Mouse (Mus musculus) liver, adult 10 weeks (tissue): ENCODE data around the gene Mgarp. TPM values are rescaled to one million over a fixed set of nuclear protein-coding genes. Genes with fewer than 3 reads are reported as not detected.

Experiments used
- polyA plus RNA-seq: library from polyadenylated mRNA; stranded (reverse); fragments of 350-450 nt; fragmentation: Illumina TruSeq; extraction: RNeasy Lipid Tissue Mini Kit (QIAGEN cat#74804); gene quantifications from one replicate; pipeline ENCODE4 v1.2.3, GENCODE M21; 2014; ENCODE audit warnings: low read depth, low replicate concordance

Mgarp gene
- polyA plus RNA-seq = not detected

DNA sequence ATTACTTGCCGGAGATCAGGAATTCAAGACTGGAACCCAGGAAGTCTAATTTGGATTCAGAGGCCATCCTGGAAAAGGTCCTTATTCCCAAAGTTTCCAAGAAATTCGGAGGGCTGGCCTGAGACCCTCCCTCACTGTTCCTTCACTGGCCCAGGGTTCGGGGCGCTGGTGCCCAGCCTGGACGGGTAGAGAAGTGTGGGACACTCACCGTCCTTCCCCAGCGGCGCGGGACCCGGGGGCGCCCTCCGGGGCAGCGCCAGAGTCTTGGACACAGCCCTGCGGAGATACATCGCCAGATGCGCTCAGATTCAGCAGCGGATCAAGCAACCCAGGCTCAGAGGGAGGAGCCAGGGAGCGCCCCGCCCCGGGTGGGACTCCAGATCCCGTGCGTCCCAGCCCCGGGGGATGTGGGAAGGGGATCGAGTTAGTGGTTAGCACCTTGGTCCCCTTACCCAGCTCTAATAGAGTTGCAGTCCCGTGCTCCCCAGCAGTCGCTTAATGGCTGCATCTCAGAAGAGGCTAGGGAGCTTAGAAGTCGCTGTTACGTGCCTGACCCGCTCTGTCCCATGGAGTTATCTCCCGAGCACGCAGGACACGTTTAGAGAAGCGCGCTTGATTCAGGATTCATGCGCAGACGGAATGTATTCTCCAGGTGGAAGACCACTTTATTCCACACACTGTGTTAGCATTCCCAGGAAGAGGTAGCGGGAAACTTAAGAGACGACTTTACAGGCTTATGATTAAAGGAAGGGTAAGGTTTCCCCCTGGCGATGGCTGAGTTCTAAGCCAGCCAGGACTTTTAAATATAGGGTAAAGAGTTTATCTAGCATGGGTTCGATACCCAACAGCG lies at the start of gene Mgarp:
Gene Mgarp (minus strand): TSS at position 520 of the 850 bp plus-strand sequence.

DNA sequence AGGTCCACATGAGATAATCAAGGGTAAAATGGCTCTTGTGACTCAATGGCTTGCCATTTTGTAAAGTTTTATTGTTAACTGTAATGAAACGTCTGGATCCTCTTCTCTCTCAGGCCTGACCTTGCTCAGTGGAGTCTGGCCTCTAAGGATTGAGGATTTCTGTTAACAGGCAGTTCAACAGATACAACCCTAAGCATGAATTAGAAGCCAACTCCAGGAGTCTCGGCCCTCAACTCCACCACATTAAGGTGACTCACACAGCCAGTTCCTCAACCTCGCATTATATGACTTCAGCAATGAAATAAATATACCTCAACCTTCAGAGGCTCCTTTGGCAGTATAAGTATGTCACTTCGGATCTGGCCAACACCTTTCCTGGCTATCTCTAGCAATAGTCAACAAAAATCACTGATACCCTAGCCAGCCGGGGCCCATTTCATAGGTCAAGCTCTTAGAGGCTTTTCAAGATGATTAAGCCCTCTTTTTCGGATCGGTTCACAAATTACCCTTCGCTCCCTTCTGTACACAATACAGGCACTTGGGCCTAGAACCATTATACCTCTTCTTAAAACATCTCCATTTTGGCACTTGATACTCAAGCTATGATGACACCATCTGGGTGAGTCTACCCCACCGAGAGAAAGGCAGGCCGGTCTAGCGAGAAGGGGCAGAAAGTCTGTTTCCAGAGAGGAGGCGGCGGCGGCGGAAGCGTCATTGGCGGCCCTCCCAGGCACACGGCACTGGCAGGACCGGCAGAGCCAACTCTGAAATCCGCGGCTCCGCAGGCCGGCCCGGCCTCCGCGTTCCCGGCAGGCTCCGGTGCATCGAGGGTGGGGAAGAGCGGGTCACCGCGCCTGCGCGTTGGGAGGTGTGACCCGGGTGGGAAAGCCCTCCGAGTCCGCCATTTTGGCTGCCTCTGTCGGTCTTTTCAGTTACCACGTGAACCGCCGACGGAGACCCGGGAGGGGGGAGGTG lies 18.8 kb upstream of the Mgarp start, which contains the start of gene Naa15:
Gene Naa15 (plus strand): TSS at position 51 of the 975 bp plus-strand sequence.

DNA sequence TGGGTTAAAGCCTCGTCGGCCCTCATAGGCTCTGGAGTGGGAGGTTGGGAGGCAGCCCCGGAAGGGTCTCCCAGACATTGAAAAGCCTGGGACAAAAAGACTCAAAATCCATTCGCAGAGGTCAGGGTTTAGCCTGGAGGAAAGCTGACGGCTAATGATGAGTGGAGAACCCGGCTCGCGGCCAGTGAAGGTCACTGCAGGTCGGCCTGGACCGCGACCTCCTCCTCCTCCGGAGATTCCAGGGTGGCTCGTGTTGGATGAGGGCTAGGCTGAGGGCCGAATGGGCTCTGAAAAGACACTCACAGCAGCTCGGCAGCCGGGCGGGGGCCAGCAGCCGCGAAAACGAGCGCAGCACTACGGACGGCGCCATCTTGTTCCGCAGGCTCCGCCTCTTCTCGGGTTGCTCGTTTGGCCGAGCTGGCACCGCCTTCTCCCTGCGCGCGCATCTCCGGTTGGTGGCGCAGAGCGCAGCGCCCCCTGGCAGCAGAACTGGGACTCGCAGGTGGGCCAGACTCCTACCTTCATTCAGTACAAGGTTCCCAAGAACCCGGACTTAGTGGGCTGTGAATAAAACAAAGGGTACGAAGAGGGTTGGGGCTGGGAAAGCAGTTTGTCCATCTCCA lies 12.1 kb upstream of the Mgarp start, which contains the start of gene Ndufc1:
Gene Ndufc1 (minus strand): TSS at position 428 of the 623 bp plus-strand sequence.

DNA sequence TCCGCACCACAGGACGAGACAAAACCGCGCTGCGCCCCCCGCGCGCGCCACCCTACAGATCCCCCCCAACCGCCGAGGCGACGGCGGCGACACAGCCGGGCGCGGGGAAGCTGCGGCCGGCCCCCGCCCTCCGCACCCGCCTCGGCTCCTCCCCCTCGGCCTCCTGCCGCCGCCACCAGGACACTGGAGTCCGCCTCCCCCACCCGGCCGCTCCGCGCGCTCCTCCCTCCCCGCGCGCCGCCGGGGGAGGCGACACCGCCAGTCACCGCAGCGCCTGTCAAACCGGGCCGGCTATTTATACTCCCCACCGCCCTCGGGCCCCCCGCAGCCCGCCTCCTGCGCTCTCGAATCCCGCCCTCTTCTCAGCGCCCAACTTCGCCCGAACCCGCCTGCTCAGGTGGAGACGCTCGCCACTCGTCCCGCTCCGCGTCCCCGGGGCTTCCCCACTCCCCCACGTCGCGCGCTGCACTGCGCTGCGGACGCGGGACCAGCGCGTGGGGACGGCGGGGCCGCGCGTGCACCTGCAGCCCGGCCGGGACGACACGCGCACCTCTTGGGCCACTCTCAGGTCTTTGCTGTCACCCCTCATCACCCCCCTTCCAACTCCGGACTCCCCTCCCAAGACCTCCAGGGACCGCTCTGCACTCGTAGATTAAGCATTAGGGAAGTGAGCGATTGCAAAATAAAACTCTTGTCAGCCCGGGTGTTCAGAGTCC lies 55.8 kb downstream of the Mgarp start, which contains the start of gene Elf2:
Gene Elf2 (minus strand): TSS at position 112 of the 716 bp plus-strand sequence.

Other genes starting within 250 kb of the Mgarp start
- gene Noct, start 172.3 kb downstream of the Mgarp start, polyA plus RNA-seq = 10.5 TPM
- gene Elf2, start 56.1 kb downstream of the Mgarp start, polyA plus RNA-seq = 17.6 TPM
- gene Ndufc1, start 12.2 kb upstream of the Mgarp start, polyA plus RNA-seq = 237 TPM
- gene Naa15, start 18.4 kb upstream of the Mgarp start, polyA plus RNA-seq = 62.9 TPM
- gene Rab33b, start 87.2 kb upstream of the Mgarp start, polyA plus RNA-seq = 7.5 TPM
- gene Setd7, start 164.1 kb upstream of the Mgarp start, polyA plus RNA-seq = 2.9 TPM